Mouse (Mus musculus): ENCODE results near the gene Cmklr1.

Cmklr1 gene

DNA sequence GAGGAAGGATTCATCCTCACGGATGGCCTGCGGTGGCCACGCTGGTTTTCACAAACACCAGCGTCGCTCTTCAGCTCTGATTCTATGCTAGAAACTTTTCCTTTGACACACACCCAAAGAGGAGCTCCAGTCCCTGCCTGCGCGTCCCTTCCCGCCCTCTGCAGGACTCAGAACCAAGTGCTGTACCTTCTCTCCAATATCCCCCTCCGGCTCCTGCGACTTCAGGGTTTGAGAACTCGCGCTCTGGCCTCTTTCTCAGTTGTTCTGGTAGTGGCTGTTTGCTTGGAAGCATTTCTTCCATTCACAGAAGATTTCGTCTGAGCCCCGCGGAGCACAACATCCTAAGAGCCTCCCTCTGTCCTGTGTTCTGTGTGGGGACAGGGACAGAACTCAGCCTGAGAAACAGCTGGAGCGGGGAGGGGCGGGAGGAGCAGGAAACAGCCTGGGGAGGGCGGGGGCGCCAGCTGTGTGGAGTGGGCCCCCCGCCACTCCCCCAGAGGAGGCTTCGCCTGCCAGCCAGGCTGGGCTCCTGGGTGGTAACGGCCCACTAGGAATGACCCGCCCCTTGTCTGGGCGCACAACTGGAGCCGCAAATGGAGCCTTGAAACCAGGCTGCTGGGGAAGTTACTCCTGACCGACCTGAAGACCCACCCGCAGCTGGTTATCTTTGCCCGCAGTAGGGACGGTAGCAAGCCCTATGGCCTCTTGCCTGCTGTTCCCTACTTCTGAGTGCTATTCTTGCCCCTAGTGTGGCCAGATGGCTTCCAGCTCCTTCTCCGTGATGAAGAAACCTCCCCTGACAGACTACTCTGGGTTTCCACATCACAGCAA, at the start of gene Cmklr1:
TSS of gene Cmklr1 (minus strand) at position 392 of the 831 bp plus-strand sequence.
- DNase-seq (ENCODE audit: low spot score) = no peak

DNA sequence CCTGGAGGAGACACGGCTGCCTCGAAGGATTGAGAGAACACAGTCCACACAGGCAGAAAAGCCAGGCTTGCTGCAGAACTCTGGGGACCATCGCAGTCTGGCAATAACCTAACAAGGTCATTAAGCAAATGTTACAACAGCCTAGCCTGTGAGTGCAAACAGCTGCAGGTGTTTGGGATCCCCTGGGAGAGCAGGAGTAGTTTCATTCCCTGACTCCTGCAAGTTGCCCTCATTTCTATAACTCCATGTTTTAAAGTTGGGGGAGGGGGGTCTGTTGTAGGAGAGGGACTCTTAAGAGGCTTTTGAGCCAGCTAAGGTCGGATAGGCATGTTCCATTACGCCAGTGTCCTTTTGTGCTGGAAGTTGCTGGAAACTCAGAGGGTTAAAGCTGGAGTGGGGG, 44.2 kb upstream of the Cmklr1 start:
- DNase-seq (ENCODE audit: low spot score) = no peak

GRCm38 (mm10) chr5:113694000-113694399, 43.8 kb upstream of the Cmklr1 start:
- no peak for DNase-seq (ENCODE audit: low spot score)

DNA sequence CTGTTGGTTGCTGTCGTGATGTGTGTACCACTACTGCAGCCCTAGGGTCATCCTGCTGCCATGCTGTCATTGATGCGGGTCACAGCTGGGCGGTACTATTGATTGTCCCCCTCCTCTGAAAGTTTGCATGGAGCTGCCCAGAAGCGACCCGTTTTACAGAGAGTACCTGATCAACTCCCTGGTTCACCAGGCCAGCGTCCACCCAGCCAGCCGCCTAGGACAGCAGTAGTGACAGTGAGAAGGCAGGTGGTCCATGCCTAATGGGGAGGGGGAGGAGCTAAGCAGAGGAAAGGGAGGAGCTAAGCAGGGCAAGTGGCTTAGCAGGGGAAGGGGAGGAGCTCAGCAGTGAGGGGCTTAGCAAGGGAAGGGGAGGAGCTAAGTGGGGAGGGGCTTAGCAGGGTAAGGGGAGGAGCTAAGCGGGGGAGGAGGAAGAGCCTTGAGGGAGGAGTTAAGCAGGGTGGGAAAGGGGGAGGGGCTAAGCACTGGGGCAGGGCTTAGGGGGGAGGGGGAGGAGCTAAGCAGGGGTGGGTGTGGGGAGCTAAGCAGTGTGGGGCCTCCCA, 43.0 kb upstream of the Cmklr1 start:
- no peak for DNase-seq (ENCODE audit: low spot score)

DNA sequence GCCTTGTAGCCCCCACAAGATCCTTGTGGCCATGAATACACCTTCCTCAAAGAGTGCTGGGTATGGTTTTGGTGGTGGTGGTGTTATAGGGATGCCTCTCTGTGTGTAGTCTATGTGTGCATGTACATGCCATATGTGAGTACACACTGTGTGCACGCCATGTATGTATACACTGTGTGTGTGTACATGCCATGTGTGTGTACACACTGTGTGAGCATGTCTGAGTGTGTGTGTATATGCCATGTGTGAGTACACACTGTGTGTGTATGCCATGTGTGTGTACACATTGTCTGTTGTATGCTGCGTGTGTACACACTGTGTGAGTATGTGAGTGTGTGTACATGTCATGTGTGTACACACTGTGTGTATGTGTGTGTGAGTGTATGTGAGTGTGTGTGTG, 40.6 kb upstream of the Cmklr1 start:
- DNase-seq (ENCODE audit: low spot score) = no peak

DNA sequence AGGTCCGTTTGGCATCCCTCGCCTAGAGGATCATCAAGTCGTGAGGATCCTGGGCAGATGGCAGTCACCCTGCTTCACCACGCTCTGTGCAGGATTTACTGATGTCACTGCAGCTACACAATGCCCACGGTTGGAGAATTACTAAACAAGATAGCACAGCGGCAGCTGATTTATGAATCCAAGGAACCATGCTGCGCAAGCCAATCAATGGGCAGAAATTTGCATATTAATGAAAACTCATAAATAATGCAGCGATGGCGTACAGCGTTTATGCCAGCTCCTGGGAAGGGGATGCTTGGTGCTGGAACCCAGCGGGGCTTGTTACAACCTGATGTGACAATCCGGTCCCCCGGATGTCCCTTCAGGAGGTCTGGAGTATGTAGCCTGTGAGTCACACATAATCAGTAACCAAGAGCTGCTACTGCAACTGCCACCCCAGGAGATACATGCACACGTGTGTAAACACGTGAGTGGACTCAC, 39.9 kb upstream of the Cmklr1 start:
- no peak for DNase-seq (ENCODE audit: low spot score)

- DNase-seq (ENCODE audit: low spot score) = no peak
These were observed 37.3 kb upstream of the Cmklr1 start for GRCm38 (mm10) chr5:113687514-113687913.

- no peak for DNase-seq (ENCODE audit: low spot score)
These were observed 35.2 kb upstream of the Cmklr1 start for GRCm38 (mm10) chr5:113685471-113685870.

DNA sequence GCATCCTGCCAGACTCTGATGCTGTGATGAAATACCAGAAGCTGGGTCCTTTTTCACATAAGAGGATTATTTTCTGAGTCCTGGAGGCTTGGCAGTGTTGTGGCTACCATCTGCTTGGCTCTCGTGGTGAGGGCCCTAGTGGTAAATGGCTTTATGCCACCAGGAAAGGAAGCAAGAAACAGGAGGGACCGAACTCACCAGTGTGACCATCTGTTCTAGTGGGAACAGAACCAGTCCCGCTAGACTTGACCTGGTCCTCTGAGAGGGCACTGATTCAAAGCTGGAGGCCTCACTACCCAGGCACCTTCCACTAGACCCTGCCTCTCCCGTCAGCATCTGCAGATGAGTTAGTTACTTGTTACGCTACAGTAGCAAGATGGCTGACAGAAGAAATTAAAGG, 33.0 kb upstream of the Cmklr1 start:
- no peak for DNase-seq (ENCODE audit: low spot score)

DNA sequence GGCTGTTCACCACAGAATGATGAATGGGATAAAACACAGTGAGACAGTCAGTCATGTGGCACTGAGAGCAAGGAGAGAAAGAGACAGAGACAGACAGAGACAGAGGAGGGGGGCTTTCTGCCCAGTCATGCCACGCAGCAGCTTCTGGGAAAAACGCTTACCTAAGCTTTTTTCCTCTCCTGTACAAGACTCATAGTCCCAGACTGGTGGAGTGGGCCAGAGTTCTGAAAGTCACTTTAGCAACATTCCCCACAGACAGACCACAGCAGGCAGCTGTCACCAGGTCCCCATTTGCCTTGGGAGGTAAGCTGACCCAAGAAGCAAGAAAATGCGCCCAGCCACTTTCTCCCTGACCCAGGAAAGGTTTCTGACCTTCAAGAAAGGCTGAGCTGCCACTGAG, 32.2 kb upstream of the Cmklr1 start:
- no peak for DNase-seq (ENCODE audit: low spot score)

GRCm38 (mm10) chr5:113681219-113681618, 31.0 kb upstream of the Cmklr1 start:
- DNase-seq (ENCODE audit: low spot score) = no peak

GRCm38 (mm10) chr5:113679509-113679908, 29.3 kb upstream of the Cmklr1 start:
- DNase-seq (ENCODE audit: low spot score) = no peak

- DNase-seq (ENCODE audit: low spot score) = no peak
These were observed 28.7 kb upstream of the Cmklr1 start for GRCm38 (mm10) chr5:113678743-113679452.

- no peak for DNase-seq (ENCODE audit: low spot score)
These were observed 27.3 kb upstream of the Cmklr1 start for GRCm38 (mm10) chr5:113677541-113677940.

DNA sequence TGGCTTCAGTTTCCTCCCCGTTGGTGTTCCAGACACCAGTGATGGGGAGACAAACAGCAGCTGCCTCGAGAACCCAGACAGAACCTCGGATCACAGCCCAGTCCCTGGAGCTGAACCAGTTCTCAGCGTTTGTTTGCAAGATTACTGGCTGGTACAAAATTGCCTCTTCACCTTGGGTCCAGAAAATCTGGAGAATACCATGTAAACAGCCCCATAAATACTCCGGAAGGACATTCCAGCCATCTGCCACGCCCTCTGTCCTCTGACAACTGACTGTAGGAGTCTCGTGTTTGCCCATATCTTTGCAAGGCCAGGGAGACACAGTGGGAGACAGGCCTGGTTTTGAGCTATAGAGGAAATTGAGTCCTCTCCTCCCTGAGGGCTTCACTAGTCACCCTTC, 24.6 kb upstream of the Cmklr1 start:
- DNase-seq (ENCODE audit: low spot score) = peak; percentile 41

- peak; percentile 32 for DNase-seq (ENCODE audit: low spot score)
These were observed 22.2 kb upstream of the Cmklr1 start for GRCm38 (mm10) chr5:113672456-113672855.

DNA sequence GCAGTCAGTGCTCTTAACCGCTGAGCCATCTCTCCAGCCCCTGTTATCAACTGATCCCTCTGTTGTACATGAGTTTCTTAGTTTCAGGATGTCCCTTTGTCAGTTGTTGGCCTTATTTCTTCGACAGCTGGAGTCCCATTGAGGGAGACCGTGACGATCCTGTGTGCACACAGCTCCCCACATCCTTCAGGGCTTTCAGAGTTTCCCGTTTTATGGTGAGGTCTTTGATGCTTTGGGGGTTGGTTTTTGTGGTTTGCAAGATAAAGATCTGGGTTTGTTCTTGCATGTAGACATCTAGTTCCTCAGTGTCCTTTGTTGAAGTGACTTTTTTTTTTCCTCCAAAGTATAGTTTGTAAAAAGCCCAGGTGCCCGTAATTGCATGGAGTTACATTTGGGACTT, 20.4 kb upstream of the Cmklr1 start:
- DNase-seq (ENCODE audit: low spot score) = no peak

DNA sequence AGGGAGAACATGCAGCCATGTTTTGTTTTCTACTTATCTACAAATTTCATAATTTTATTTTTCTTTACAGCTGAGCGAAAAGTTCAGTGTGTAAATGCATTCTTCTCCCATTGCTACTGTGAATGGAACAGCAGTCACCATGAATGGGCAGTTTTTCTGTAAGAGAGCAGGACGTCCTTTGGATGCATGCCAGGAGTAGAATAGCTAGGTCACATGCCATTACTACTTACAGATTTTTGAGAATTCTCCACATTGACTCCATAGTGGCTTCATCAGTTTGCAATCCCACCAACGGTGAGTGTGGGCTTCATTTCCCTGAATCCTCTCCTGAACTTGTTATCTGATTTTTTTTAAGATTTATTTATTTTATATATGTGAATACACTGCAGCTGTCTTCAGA, 19.9 kb upstream of the Cmklr1 start:
- DNase-seq (ENCODE audit: low spot score) = no peak

GRCm38 (mm10) chr5:113664629-113665195, 14.5 kb upstream of the Cmklr1 start:
- DNase-seq (ENCODE audit: low spot score) = no peak

DNA sequence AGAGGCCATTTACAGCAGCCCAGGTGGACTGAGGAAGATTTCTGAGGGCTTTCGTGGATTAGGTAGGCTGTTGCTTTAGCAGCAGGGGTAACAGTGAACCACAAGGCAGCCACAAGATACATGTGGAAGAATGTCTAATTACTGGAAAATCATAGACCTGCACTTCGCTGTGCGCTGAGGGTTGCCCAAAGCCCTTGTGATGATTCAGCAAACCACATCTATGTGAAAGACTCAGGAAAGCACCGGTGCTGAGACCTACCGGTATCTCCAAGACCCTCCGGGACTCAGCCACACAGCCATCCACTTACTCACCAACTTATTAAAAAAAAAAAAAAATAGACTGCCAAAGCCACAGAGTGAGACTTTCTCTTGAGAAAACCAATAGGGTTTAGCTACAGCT, 13.9 kb upstream of the Cmklr1 start:
- DNase-seq (ENCODE audit: low spot score) = no peak

- no peak for DNase-seq (ENCODE audit: low spot score)
These were observed 10.6 kb upstream of the Cmklr1 start for GRCm38 (mm10) chr5:113660872-113661271.

- DNase-seq (ENCODE audit: low spot score) = no peak
These were observed 4.6 kb upstream of the Cmklr1 start for GRCm38 (mm10) chr5:113654821-113655220.

DNA sequence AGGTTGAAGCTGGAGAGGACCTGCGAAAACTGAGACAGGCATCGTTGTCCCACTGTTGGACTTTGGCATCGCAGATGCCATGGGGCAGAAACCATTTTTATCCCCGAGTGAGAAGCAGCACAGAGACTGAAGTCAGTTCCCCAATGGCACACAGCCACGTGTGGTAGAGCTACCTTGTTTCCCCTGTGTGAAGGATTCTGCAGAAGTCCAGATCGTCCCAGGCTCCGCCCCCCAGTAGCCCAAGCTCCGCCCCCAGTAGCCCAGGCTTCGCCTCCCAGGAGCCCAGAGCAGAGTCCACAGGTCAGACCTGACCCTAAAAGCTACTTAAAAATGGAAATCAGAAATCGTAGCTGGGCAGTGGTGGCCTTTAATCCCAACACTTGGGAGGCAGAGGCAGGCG, 4.0 kb upstream of the Cmklr1 start:
- no peak for DNase-seq (ENCODE audit: low spot score)

All from adipocyte (in vitro differentiated cells).